Mouse (Mus musculus): Measurements from ENCODE around the gene Tspan18. TPM values are rescaled to one million over a fixed set of nuclear protein-coding genes. Genes with fewer than 3 reads are reported as not detected.

The Tspan18 gene
- polyA plus RNA-seq, 1 experiment from 2014 or later: 27.8 TPM

GRCm38 (mm10) chr2:93291186-93291926, 42.9 kb downstream of the Tspan18 start:
- Histone ChIP-seq H3K4me1 (ENCODE audit: control insufficient read depth, insufficient read depth, low read length) (peaks cover 43% of the 10 kb centered on the region), H3K36me3 (ENCODE audit: control insufficient read depth, insufficient read depth, low read length) (no peaks in the 10 kb centered on the region), H3K9me3 (ENCODE audit: control insufficient read depth, low read length) (no peaks in the 10 kb centered on the region), H3K4me3 (replicated peaks; ENCODE audit: low read depth, low read length) (no peak overlapping the region), H3K4me2 (ENCODE audit: low read length) (0 out of 2 replicates have a peak overlapping the region, but pooled peaks have one; percentile 0), H3K27ac (replicated peaks; ENCODE audit: low read depth, low read length) (peak overlapping the region; percentile 62), H3K27me3 (ENCODE audit: control insufficient read depth, insufficient read depth, low read length) (no peaks in the 10 kb centered on the region), H3K9ac (replicated peaks; ENCODE audit: low read length) (0 out of 2 replicates have a peak overlapping the region, but pooled peaks have one; percentile 20)
- ATAC-seq (ENCODE audit: low FRiP score, low TSS enrichment) (no peak), DNase-seq (peak; percentile 55)
- WGBS: 22% methylated on average over 13 of the region's 13 CpGs

- peaks cover 51% of the 10 kb centered on the region for H3K4me1 ChIP-seq (ENCODE audit: control insufficient read depth, insufficient read depth, low read length)
- H3K27ac ChIP-seq (replicated peaks; ENCODE audit: low read depth, low read length): peak overlapping the region; percentile 62
- H3K4me2 ChIP-seq (ENCODE audit: low read length): no peak overlapping the region
- H3K27me3 ChIP-seq (ENCODE audit: control insufficient read depth, insufficient read depth, low read length): no peaks in the 10 kb centered on the region
- H3K9me3 ChIP-seq (ENCODE audit: control insufficient read depth, low read length): no peaks in the 10 kb centered on the region
- WGBS: 14% methylated on average over 7 of the region's 7 CpGs
- no peak overlapping the region for H3K9ac ChIP-seq (replicated peaks; ENCODE audit: low read length)
- no peak overlapping the region for H3K4me3 ChIP-seq (replicated peaks; ENCODE audit: low read depth, low read length)
- DNase-seq (no peak), ATAC-seq (ENCODE audit: low FRiP score, low TSS enrichment) (no peak)
- H3K36me3 ChIP-seq (ENCODE audit: control insufficient read depth, insufficient read depth, low read length): no peaks in the 10 kb centered on the region
Observed at GRCm38 (mm10) chr2:93290345-93291118, 43.8 kb downstream of the Tspan18 start.

GRCm38 (mm10) chr2:93289161-93289560, 45.1 kb downstream of the Tspan18 start:
- peak overlapping the region; percentile 39 for H3K27ac ChIP-seq (replicated peaks; ENCODE audit: low read depth, low read length)
- no peaks in the 10 kb centered on the region for H3K9me3 ChIP-seq (ENCODE audit: control insufficient read depth, low read length)
- H3K36me3 ChIP-seq (ENCODE audit: control insufficient read depth, insufficient read depth, low read length): no peaks in the 10 kb centered on the region
- no peaks in the 10 kb centered on the region for H3K27me3 ChIP-seq (ENCODE audit: control insufficient read depth, insufficient read depth, low read length)
- H3K4me2 ChIP-seq (ENCODE audit: low read length): no peak overlapping the region
- H3K4me3 ChIP-seq (replicated peaks; ENCODE audit: low read depth, low read length): no peak overlapping the region
- ATAC-seq (ENCODE audit: low FRiP score, low TSS enrichment) (no peak), DNase-seq (no peak)
- H3K4me1 ChIP-seq (ENCODE audit: control insufficient read depth, insufficient read depth, low read length): peaks cover 65% of the 10 kb centered on the region
- no peak overlapping the region for H3K9ac ChIP-seq (replicated peaks; ENCODE audit: low read length)
- 67% methylated on average over 10 of the region's 10 CpGs for WGBS

- peak; percentile 89 for DNase-seq
- H3K4me2 ChIP-seq (ENCODE audit: low read length): peak overlapping the region; percentile 36
- no peaks in the 10 kb centered on the region for H3K27me3 ChIP-seq (ENCODE audit: control insufficient read depth, insufficient read depth, low read length)
- no peaks in the 10 kb centered on the region for H3K36me3 ChIP-seq (ENCODE audit: control insufficient read depth, insufficient read depth, low read length)
- peak; percentile 40 for ATAC-seq (ENCODE audit: low FRiP score, low TSS enrichment)
- H3K4me1 ChIP-seq (ENCODE audit: control insufficient read depth, insufficient read depth, low read length): peaks cover 82% of the 10 kb centered on the region
- no peak overlapping the region for H3K4me3 ChIP-seq (replicated peaks; ENCODE audit: low read depth, low read length)
- H3K27ac ChIP-seq (replicated peaks; ENCODE audit: low read depth, low read length): peak overlapping the region; percentile 93
- 6% methylated on average over 4 of the region's 4 CpGs for WGBS
- H3K9ac ChIP-seq (replicated peaks; ENCODE audit: low read length): peak overlapping the region; percentile 34; the same call in 1 of the 2 replicates
- H3K9me3 ChIP-seq (ENCODE audit: control insufficient read depth, low read length): no peaks in the 10 kb centered on the region
Observed at GRCm38 (mm10) chr2:93287348-93287747, 47.0 kb downstream of the Tspan18 start.

- no peak overlapping the region for H3K4me3 ChIP-seq (replicated peaks; ENCODE audit: low read depth, low read length)
- no peaks in the 10 kb centered on the region for H3K27me3 ChIP-seq (ENCODE audit: control insufficient read depth, insufficient read depth, low read length)
- WGBS: 38% methylated on average over 4 of the region's 4 CpGs
- H3K9me3 ChIP-seq (ENCODE audit: control insufficient read depth, low read length): no peaks in the 10 kb centered on the region
- H3K4me1 ChIP-seq (ENCODE audit: control insufficient read depth, insufficient read depth, low read length): peaks cover 82% of the 10 kb centered on the region
- peak overlapping the region; percentile 34; the same call in 1 of the 2 replicates for H3K9ac ChIP-seq (replicated peaks; ENCODE audit: low read length)
- ATAC-seq (ENCODE audit: low FRiP score, low TSS enrichment) (no peak), DNase-seq (peak; percentile 53)
- no peak overlapping the region; the same call in 1 of the 2 replicates for H3K4me2 ChIP-seq (ENCODE audit: low read length)
- H3K36me3 ChIP-seq (ENCODE audit: control insufficient read depth, insufficient read depth, low read length): no peaks in the 10 kb centered on the region
- peak overlapping the region; percentile 93 for H3K27ac ChIP-seq (replicated peaks; ENCODE audit: low read depth, low read length)
Observed at GRCm38 (mm10) chr2:93286742-93287141, 47.6 kb downstream of the Tspan18 start.

- DNase-seq: peak; percentile 61
- H3K36me3 ChIP-seq (ENCODE audit: control insufficient read depth, insufficient read depth, low read length): no peaks in the 10 kb centered on the region
- no peak overlapping the region for H3K4me2 ChIP-seq (ENCODE audit: low read length)
- ATAC-seq (ENCODE audit: low FRiP score, low TSS enrichment): no peak
- WGBS: 24% methylated on average over 2 of the region's 2 CpGs
- no peak overlapping the region for H3K9ac ChIP-seq (replicated peaks; ENCODE audit: low read length)
- peaks cover 79% of the 10 kb centered on the region for H3K4me1 ChIP-seq (ENCODE audit: control insufficient read depth, insufficient read depth, low read length)
- no peaks in the 10 kb centered on the region for H3K9me3 ChIP-seq (ENCODE audit: control insufficient read depth, low read length)
- H3K27me3 ChIP-seq (ENCODE audit: control insufficient read depth, insufficient read depth, low read length): no peaks in the 10 kb centered on the region
- peak overlapping the region; percentile 93 for H3K27ac ChIP-seq (replicated peaks; ENCODE audit: low read depth, low read length)
- H3K4me3 ChIP-seq (replicated peaks; ENCODE audit: low read depth, low read length): no peak overlapping the region
Observed at GRCm38 (mm10) chr2:93286321-93286720, 48.0 kb downstream of the Tspan18 start.

- Histone ChIP-seq H3K9ac (replicated peaks; ENCODE audit: low read length) (no peak overlapping the region), H3K27ac (replicated peaks; ENCODE audit: low read depth, low read length) (peak overlapping the region; percentile 93), H3K27me3 (ENCODE audit: control insufficient read depth, insufficient read depth, low read length) (no peaks in the 10 kb centered on the region), H3K9me3 (ENCODE audit: control insufficient read depth, low read length) (no peaks in the 10 kb centered on the region), H3K4me3 (replicated peaks; ENCODE audit: low read depth, low read length) (no peak overlapping the region), H3K4me1 (ENCODE audit: control insufficient read depth, insufficient read depth, low read length) (peaks cover 77% of the 10 kb centered on the region), H3K36me3 (ENCODE audit: control insufficient read depth, insufficient read depth, low read length) (no peaks in the 10 kb centered on the region), H3K4me2 (ENCODE audit: low read length) (no peak overlapping the region)
- WGBS: 26% methylated on average over 8 of the region's 8 CpGs
- ATAC-seq (ENCODE audit: low FRiP score, low TSS enrichment) (peak; percentile 15; the same call in 1 of the 2 replicates), DNase-seq (peak; percentile 53)
Observed at GRCm38 (mm10) chr2:93285842-93286241, 48.5 kb downstream of the Tspan18 start.

- Histone ChIP-seq H3K4me1 (ENCODE audit: control insufficient read depth, insufficient read depth, low read length) (peaks cover 79% of the 10 kb centered on the region), H3K9ac (replicated peaks; ENCODE audit: low read length) (no peak overlapping the region), H3K27me3 (ENCODE audit: control insufficient read depth, insufficient read depth, low read length) (no peaks in the 10 kb centered on the region), H3K4me3 (replicated peaks; ENCODE audit: low read depth, low read length) (no peak overlapping the region), H3K9me3 (ENCODE audit: control insufficient read depth, low read length) (no peaks in the 10 kb centered on the region), H3K4me2 (ENCODE audit: low read length) (no peak overlapping the region), H3K36me3 (ENCODE audit: control insufficient read depth, insufficient read depth, low read length) (no peaks in the 10 kb centered on the region), H3K27ac (replicated peaks; ENCODE audit: low read depth, low read length) (peak overlapping the region; percentile 93)
- no peak for ATAC-seq (ENCODE audit: low FRiP score, low TSS enrichment)
- WGBS: 63% methylated on average over 2 of the region's 2 CpGs
- DNase-seq: no peak
Observed at GRCm38 (mm10) chr2:93284625-93285024, 49.7 kb downstream of the Tspan18 start.

All from midbrain, embryonic 14.5 days (tissue).